Mouse (Mus musculus) kidney, postnatal 0 days (tissue): ENCODE results near the gene Gdpd1. TPM values are rescaled to one million over a fixed set of nuclear protein-coding genes. Genes with fewer than 3 reads are reported as not detected.
A peak's percentile ranks its signal among the peaks of the same experiment; 100 is the strongest.

Experiments
- ATAC-seq: fragments of 200-750 bp; cut with Nextera tagmentation; replicated peaks from 2 replicates; pipeline ENCODE4 v1.8.0; 2017; ENCODE audit warnings: low read depth, moderate number of reproducible peaks, moderate TSS enrichment, moderate library complexity; ENCODE audit not compliant: low FRiP score
- DNase-seq: peaks from one replicate; pipeline ENCODE4 v3.0.0-alpha.2; 2016; ENCODE audit warnings: low spot score
- H3K27ac ChIP-seq: fragments of 300-500 bp; sonication (generic); 2 replicates; pipeline ENCODE4 v1.5.1; 2014; ENCODE audit warnings: mild to moderate bottlenecking
- H3K27me3 ChIP-seq: fragments of 300-500 bp; sonication (generic); 2 replicates; pipeline ENCODE4 v1.6.1; 2014; ENCODE audit warnings: low read length, mixed read lengths; ENCODE audit not compliant: insufficient read depth
- H3K36me3 ChIP-seq: fragments of 300-500 bp; sonication (generic); 2 replicates; pipeline ENCODE4 v1.6.1; 2014; ENCODE audit warnings: low read length, mixed read lengths; ENCODE audit not compliant: insufficient read depth
- H3K4me1 ChIP-seq: fragments of 300-500 bp; sonication (generic); replicated peaks from 2 replicates; pipeline ENCODE4 v1.6.1; 2014; ENCODE audit warnings: antibody characterized with exemption, low read length, mixed read lengths; ENCODE audit not compliant: insufficient read depth
- H3K4me2 ChIP-seq: fragments of 300-500 bp; sonication (generic); 2 replicates; pipeline ENCODE4 v1.6.1; 2014; ENCODE audit warnings: mild to moderate bottlenecking, low read length, moderate library complexity, mixed read lengths
- H3K4me3 ChIP-seq: fragments of 300-500 bp; sonication (generic); replicated peaks from 2 replicates; pipeline ENCODE4 v1.5.1; 2014; ENCODE audit warnings: low read depth, low read length
- H3K9ac ChIP-seq: fragments of 300-500 bp; sonication (generic); 2 replicates; pipeline ENCODE4 v1.6.1; 2014; ENCODE audit warnings: low read depth, low read length
- H3K9me3 ChIP-seq: fragments of 300-500 bp; sonication (generic); replicated peaks from 2 replicates; pipeline ENCODE4 v1.6.1; 2016; ENCODE audit warnings: low read length, inconsistent platforms, mixed read lengths
- CTCF ChIP-seq: IDR thresholded peaks from 2 replicates; pipeline ENCODE4 v1.5.1; 2016; ENCODE audit warnings: antibody characterized with exemption, low read depth, mild to moderate bottlenecking, moderate library complexity
- WGBS: fragments of 180-500 bp; shearing (Covaris S2); extraction: QIAGEN DNeasy Blood & Tissue Kit; methylation state at CpG from one replicate; pipeline ENCODE4 v1.1.7; 2014; 5-methylcytosine and 5-hydroxymethylcytosine counted together
- polyA plus RNA-seq: library from polyadenylated mRNA; unstranded; fragments of >200 nt; fragmentation: Nextera tagmentation; extraction: Ambion mirVana; gene quantifications from 2 replicates; pipeline ENCODE4 v1.2.1, GENCODE M21; 2015

The Gdpd1 gene
- polyA plus RNA-seq, 1 experiment from 2014 or later = 22.3 TPM

DNA sequence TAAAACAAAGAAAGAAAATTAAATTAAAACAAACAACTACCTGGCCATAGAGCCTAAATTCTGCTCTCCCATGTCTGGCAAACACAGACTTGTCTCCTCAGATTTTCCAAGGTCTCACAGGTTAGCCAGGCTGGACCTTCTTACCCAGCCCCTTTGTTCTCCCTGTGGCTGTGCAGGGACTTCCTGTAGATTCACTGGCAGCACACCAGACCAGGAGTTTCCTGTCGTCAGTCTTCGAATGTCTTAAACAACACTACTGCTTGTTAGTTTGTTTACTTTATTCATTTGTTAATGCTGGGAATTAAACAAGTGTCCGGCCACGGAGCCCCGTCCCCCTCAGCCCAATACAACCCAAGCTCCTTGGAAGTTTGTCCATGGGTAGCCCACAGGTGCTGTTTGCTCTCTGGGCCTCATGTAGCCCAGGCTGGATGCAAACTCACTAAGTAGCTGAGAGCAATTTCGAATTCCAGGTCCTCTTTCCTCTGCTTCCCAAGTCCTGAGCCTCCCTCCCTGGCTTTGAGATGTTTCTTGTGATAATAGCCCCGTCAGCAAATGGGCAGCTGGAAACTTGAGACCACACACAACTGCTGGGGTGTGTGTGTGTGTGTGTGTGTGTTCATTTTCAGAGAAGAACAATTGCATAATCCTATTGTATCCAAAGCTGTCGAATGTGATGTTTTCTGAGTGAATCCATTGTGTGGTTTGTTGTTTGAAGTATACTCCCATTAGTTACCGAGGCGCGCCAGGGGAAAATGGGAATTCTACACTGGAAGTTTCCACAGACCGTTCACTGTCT lies 68.7 kb downstream of the Gdpd1 start:
- Histone ChIP-seq H3K36me3 (no peaks in the 10 kb centered on the region), H3K9me3 (no peaks in the 10 kb centered on the region), H3K4me2 (no peak overlapping the region), H3K4me1 (peaks cover 8% of the 10 kb centered on the region; the same call in 1 of the 2 replicates), H3K9ac (no peak overlapping the region), H3K27ac (peak overlapping the region; percentile 66), H3K27me3 (no peaks in the 10 kb centered on the region), H3K4me3 (no peak overlapping the region)
- WGBS = 31% methylated on average over 12 of the region's 12 CpGs
- DNase-seq (peak; percentile 52), ATAC-seq (no peak)
- no peak for TF ChIP-seq CTCF

DNA sequence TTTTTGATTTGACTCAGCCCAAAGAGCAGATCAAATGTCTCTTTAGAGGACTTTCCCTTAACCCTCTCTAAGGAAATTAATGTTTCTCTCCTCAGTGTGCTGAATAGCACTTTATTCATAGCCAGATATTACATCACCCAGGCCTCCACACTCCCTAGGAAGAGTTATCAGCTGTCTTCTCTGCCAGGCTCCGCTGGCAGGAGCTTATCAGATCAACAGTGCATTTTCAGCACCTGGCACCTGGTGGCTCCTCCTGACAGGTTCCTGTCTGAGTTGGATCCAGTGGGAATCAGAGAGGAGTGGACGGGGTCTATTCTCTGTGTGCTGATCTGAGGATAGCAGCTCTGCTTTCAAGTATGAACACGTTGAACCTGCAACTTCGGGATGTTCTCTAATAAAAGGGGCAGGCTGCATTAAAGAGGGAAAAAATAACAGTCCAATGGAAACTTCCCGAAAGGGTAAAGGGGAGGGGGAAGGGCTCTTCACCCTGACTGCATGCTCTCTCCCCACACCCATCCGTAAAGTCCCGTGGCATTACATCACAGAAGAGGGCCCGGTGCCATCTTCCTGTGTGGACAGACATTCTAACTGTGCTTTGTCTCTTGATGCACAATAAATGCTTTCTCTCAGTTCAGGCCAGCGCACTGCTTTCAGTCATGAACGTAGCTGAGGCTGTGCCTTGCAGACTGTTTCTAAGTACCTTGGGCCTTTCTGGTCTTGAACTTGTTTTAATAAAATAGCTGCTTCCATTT lies 71.6 kb downstream of the Gdpd1 start:
- no peak overlapping the region for H3K27ac ChIP-seq
- no peaks in the 10 kb centered on the region for H3K36me3 ChIP-seq
- peaks cover 8% of the 10 kb centered on the region; the same call in 1 of the 2 replicates for H3K4me1 ChIP-seq
- no peak overlapping the region for H3K9ac ChIP-seq
- no peaks in the 10 kb centered on the region for H3K9me3 ChIP-seq
- no peak overlapping the region for H3K4me2 ChIP-seq
- no peak overlapping the region for H3K4me3 ChIP-seq
- no peaks in the 10 kb centered on the region for H3K27me3 ChIP-seq
- no peak for TF ChIP-seq CTCF
- 77% methylated on average over 10 of the region's 10 CpGs for WGBS
- DNase-seq = no peak
- ATAC-seq = no peak

DNA sequence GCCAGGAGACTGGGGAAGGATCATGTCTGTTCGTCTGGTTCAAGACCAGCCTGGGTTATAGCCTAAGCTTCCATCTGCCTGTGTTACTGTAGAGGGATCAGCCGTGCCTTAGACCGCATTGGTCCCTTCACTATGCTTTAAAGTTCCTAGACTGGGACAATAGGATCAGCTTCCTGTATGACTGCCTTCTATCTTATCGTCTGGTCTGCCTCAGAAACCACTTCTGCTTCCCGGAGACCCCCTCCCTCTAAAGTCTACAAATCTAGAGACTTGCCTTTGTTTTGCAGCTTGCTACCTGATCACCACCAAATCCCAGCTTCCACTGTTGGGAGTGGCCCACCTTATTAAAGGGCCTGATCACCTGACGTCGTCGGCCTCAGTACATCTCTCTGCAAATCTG lies 72.6 kb downstream of the Gdpd1 start:
- H3K9me3 ChIP-seq = no peaks in the 10 kb centered on the region
- no peak overlapping the region for H3K9ac ChIP-seq
- no peak overlapping the region for H3K4me3 ChIP-seq
- no peaks in the 10 kb centered on the region for H3K27me3 ChIP-seq
- peaks cover 8% of the 10 kb centered on the region; the same call in 1 of the 2 replicates for H3K4me1 ChIP-seq
- no peak for TF ChIP-seq CTCF
- no peak overlapping the region for H3K4me2 ChIP-seq
- WGBS = 83% methylated on average over 8 of the region's 8 CpGs
- H3K36me3 ChIP-seq = no peaks in the 10 kb centered on the region
- no peak for ATAC-seq
- no peak for DNase-seq
- no peak overlapping the region for H3K27ac ChIP-seq

DNA sequence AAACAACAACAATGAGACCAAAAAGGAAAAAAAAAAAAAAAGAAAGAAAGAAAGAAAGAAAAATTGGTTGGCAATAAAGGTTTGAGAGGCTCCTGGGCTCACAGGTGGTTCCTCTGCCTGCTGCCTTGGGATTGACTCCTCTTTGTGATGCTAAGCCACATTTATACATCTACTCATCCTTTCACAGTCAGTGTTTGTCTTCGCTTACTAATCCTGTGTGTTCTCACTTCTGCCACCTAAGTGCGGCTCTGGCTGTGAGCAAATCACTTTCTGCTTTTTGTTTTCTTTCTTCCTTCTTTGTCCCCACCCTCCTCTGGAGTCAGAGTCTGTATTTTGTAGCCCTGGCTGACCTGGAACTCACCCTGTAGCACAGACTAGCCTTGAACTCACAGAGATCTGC lies 77.6 kb downstream of the Gdpd1 start:
- WGBS = 70% methylated on average over 2 of the region's 2 CpGs
- peaks cover 11% of the 10 kb centered on the region; the same call in 1 of the 2 replicates for H3K4me1 ChIP-seq
- no peaks in the 10 kb centered on the region for H3K36me3 ChIP-seq
- no peak for ATAC-seq
- no peaks in the 10 kb centered on the region for H3K9me3 ChIP-seq
- TF ChIP-seq CTCF = no peak
- H3K27me3 ChIP-seq = no peaks in the 10 kb centered on the region
- no peak overlapping the region for H3K4me2 ChIP-seq
- no peak overlapping the region for H3K4me3 ChIP-seq
- no peak overlapping the region for H3K27ac ChIP-seq
- no peak for DNase-seq
- no peak overlapping the region for H3K9ac ChIP-seq

DNA sequence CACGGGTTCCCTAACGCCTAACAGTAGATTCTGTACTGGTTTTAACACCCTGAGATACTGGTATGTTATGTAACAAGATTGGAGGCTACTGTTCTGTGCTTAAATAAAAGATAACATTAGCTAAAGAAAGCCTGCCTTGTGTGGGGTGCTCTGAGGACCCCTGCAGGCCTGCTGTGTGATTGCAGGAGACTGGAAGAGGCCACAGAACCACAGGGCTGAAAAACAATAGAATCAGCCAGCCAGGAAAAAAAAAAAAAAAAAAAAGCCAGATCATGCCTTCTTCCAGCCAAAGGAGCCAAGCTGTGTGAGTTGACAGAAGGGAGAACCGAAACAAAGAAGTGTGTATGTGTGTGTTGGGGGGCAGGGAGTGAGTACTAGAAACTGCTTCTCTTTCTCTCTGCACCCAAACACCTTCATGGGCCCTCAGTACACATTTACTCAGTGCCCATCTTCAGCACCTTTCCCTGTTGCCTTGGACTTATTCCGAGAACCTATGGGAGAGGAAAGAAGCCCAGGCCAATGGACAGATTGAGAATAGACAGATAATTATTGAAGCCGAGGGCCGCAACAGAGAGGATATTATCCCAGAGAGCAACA lies 78.1 kb downstream of the Gdpd1 start:
- no peak for ATAC-seq

DNA sequence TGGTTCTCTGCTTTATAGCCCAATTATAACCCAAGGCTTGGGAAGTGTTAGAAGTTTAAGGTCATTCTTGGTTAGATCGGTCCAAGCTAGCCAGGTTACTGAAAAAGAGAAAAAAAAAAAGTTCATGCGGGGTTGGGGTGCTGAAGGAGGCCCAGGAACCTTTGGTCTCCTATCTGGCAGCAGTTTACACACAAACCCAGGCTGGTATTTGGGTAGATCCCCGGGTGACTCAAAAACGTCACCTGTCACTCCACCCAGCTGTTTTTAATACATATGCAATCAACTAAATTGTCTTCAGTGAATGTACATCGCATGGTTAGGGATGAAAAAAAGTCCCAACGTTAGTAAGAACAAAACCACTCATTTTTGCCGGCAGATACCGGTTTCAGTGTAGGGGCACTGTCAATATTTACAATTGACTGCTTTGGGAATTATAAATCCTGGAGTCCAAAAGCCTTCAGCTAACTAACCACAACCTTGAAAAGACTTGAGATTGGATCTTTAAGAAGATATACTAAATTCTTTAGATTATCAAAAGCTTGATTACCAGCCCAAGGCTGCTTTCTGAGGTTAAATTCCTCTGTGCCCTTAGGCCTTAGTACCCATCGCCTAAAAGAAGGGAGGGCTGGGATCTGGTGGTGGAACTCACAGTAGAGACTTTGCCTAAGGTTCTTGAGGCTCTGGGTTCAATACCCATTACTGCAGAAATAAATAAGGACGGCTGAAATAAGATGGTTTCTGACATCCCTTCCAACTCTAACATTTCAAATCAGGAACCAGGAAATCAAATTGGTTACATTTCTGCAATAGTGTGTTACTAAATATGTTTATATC lies 78.9 kb downstream of the Gdpd1 start:
- no peak for TF ChIP-seq CTCF
- no peak overlapping the region for H3K9ac ChIP-seq
- DNase-seq (no peak), ATAC-seq (no peak)
- H3K36me3 ChIP-seq = no peaks in the 10 kb centered on the region
- peaks cover 16% of the 10 kb centered on the region; the same call in 1 of the 2 replicates for H3K4me1 ChIP-seq
- no peak overlapping the region for H3K4me2 ChIP-seq
- WGBS = 55% methylated on average over 10 of the region's 10 CpGs
- H3K27me3 ChIP-seq = no peaks in the 10 kb centered on the region
- H3K27ac ChIP-seq = no peak overlapping the region
- H3K4me3 ChIP-seq = no peak overlapping the region
- no peaks in the 10 kb centered on the region for H3K9me3 ChIP-seq

More for the DNA sequence above, 78.1 kb downstream of the Gdpd1 start:
- no peak overlapping the region for H3K4me2 ChIP-seq
- TF ChIP-seq CTCF = peak; percentile 86
- no peaks in the 10 kb centered on the region for H3K27me3 ChIP-seq
- no peak overlapping the region for H3K4me3 ChIP-seq
- H3K27ac ChIP-seq = no peak overlapping the region
- peak; percentile 92 for DNase-seq
- peaks cover 12% of the 10 kb centered on the region; the same call in 1 of the 2 replicates for H3K4me1 ChIP-seq
- no peaks in the 10 kb centered on the region for H3K9me3 ChIP-seq
- H3K9ac ChIP-seq = no peak overlapping the region
- H3K36me3 ChIP-seq = no peaks in the 10 kb centered on the region
- WGBS = 49% methylated on average over 6 of the region's 6 CpGs
